ENCODE assay signal across 20 mouse cellular contexts in the genomic region with DNA sequence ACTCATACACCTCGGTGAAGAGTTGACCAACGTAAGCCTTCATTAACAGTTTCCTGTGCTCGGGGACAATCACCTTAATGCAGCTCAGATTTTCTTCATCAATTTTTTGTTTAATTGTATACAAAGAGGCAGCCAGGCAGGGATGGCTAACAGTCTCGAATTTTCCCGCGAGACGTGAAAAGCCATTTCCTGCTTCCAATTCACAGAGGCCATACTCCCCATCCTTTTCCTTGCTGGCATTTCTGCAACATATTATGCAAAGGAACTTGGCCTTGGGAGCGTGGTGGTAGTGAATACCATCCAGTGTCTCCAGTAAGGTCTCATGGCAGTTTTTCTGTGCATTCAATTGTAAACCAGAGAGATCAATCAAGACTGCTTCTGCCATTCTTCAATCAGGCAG. TPM values are rescaled to one million over a fixed set of nuclear protein-coding genes. Genes with fewer than 3 reads are reported as not detected.
DNase-seq lines count a peak whose midpoint lies in the region; ATAC-seq and TF ChIP-seq lines count a peak whose summit lies in the region.
"Had no signal": no experiment of that assay in that cellular context is flagged by ENCODE, and none has a peak within 500 bp of the region (broad histone marks: within the 10 kb centered on the region; RNA-seq: fewer than 3 reads in every experiment).

No protein-coding gene starts in this region.

- no peak overlapping the region for H3K4me3 ChIP-seq in liver, embryonic 12.5 days
- no peak overlapping the region for H3K4me3 ChIP-seq in liver, embryonic 11.5 days (ENCODE audit: low read depth, low read length)
- no peak overlapping the region for H3K4me3 ChIP-seq in liver, embryonic 13.5 days (replicated peaks)
- H3K4me3 ChIP-seq in liver, postnatal 0 days (ENCODE audit: low read depth, low read length) = no peak overlapping the region
- H3K4me3 ChIP-seq in forebrain, embryonic 14.5 days (ENCODE audit: low read depth, low read length) = no peak overlapping the region
- H3K4me3 ChIP-seq: embryonic facial prominence, embryonic 12.5 days; hindbrain, embryonic 12.5 days had no signal

- H3K4me2 ChIP-seq in liver, embryonic 12.5 days = 0 out of 2 replicates have a peak overlapping the region, but pooled peaks have one; percentile 2
- no peak overlapping the region for H3K4me2 ChIP-seq in liver, embryonic 11.5 days
- peak overlapping the region; percentile 8; the same call in 1 of the 2 replicates for H3K4me2 ChIP-seq in liver, embryonic 13.5 days
- H3K4me2 ChIP-seq in liver, postnatal 0 days (ENCODE audit: low read depth, low read length) = peak overlapping the region; percentile 34
- H3K4me2 ChIP-seq in forebrain, embryonic 14.5 days (ENCODE audit: low read length) = no peak overlapping the region
- H3K4me2 ChIP-seq: hindbrain, embryonic 12.5 days had no signal

- H3K4me1 ChIP-seq in liver, embryonic 12.5 days = peaks cover 21% of the 10 kb centered on the region
- H3K4me1 ChIP-seq in liver, embryonic 11.5 days (replicated peaks; ENCODE audit: control insufficient read depth, insufficient read depth, low read length) = no peaks in the 10 kb centered on the region; the same call in 1 of the 2 replicates
- peaks cover 16% of the 10 kb centered on the region for H3K4me1 ChIP-seq in liver, embryonic 13.5 days (replicated peaks)
- peaks cover 31% of the 10 kb centered on the region for H3K4me1 ChIP-seq in liver, postnatal 0 days (ENCODE audit: insufficient read depth)
- H3K4me1 ChIP-seq in forebrain, embryonic 14.5 days (ENCODE audit: control insufficient read depth, insufficient read depth, low read length) = no peaks in the 10 kb centered on the region

- no peaks in the 10 kb centered on the region for H3K27me3 ChIP-seq in liver, embryonic 12.5 days (replicated peaks)
- H3K27me3 ChIP-seq in liver, embryonic 11.5 days (replicated peaks; ENCODE audit: control insufficient read depth, insufficient read depth, low read length) = no peaks in the 10 kb centered on the region
- no peaks in the 10 kb centered on the region for H3K27me3 ChIP-seq in liver, embryonic 13.5 days
- no peaks in the 10 kb centered on the region for H3K27me3 ChIP-seq in liver, postnatal 0 days (ENCODE audit: insufficient read depth, low read length)
- no peaks in the 10 kb centered on the region for H3K27me3 ChIP-seq in forebrain, embryonic 14.5 days (replicated peaks; ENCODE audit: control insufficient read depth, insufficient read depth, low read length)
- H3K27me3 ChIP-seq: embryonic facial prominence, embryonic 12.5 days had no signal

- no peak for DNase-seq in liver, embryonic 11.5 days (ENCODE audit: low spot score)
- no peak for DNase-seq in liver, embryonic 13.5 days
- DNase-seq in liver, postnatal 0 days = no peak
- DNase-seq in layer of hippocampus, adult 9-11 months = no peak
- DNase-seq in spleen, postnatal 4 days (ENCODE audit: low spot score in 2 of 2) = no peak
- DNase-seq in forebrain, embryonic 14.5 days (ENCODE audit: low spot score) = no peak
- DNase-seq: adrenal gland, adult 8-10 months; adrenal gland, postnatal 36 days; cerebellum, adult 11-12 months; cerebellum, adult 9-10 months; cerebellum, postnatal 25 days; gastrocnemius, postnatal 36 days; heart, postnatal 4 days had no signal

- TF ChIP-seq CTCF in liver, postnatal 0 days (IDR thresholded peaks at IDR 0.05; ENCODE audit: low read depth) = no peak

- H3K9me3 ChIP-seq in liver, embryonic 12.5 days (replicated peaks) = no peaks in the 10 kb centered on the region
- H3K9me3 ChIP-seq in liver, embryonic 11.5 days (ENCODE audit: control insufficient read depth, low read length) = no peaks in the 10 kb centered on the region
- H3K9me3 ChIP-seq in liver, embryonic 13.5 days (replicated peaks) = no peaks in the 10 kb centered on the region
- H3K9me3 ChIP-seq in liver, postnatal 0 days (ENCODE audit: low read length) = no peaks in the 10 kb centered on the region
- H3K9me3 ChIP-seq in forebrain, embryonic 14.5 days (replicated peaks; ENCODE audit: control insufficient read depth, low read length) = no peaks in the 10 kb centered on the region
- H3K9me3 ChIP-seq: embryonic facial prominence, embryonic 12.5 days; heart, embryonic 10.5 days; hindbrain, embryonic 12.5 days had no signal

- no peak for TF ChIP-seq EP300 in liver, postnatal 0 days (IDR thresholded peaks at IDR 0.05; ENCODE audit: low read depth)

- H3K36me3 ChIP-seq in liver, embryonic 12.5 days = peaks cover 11% of the 10 kb centered on the region; the same call in 1 of the 2 replicates
- H3K36me3 ChIP-seq in liver, embryonic 11.5 days (ENCODE audit: control insufficient read depth, insufficient read depth, low read length) = no peaks in the 10 kb centered on the region
- 0 out of 2 replicates have a peak, but pooled peaks cover 4% of the 10 kb centered on the region for H3K36me3 ChIP-seq in liver, embryonic 13.5 days
- peaks cover 2% of the 10 kb centered on the region; the same call in 1 of the 2 replicates for H3K36me3 ChIP-seq in liver, postnatal 0 days (replicated peaks; ENCODE audit: insufficient read depth, low read length)
- H3K36me3 ChIP-seq in forebrain, embryonic 14.5 days (ENCODE audit: control insufficient read depth, insufficient read depth, low read length) = no peaks in the 10 kb centered on the region
- H3K36me3 ChIP-seq: embryonic facial prominence, embryonic 12.5 days; G1E; hindbrain, embryonic 12.5 days had no signal

- no peak overlapping the region; the same call in 1 of the 2 replicates for H3K27ac ChIP-seq in liver, embryonic 12.5 days
- no peak overlapping the region for H3K27ac ChIP-seq in liver, embryonic 11.5 days (ENCODE audit: low read depth, low read length)
- H3K27ac ChIP-seq in liver, embryonic 13.5 days = peak overlapping the region; percentile 45
- peak overlapping the region; percentile 89 for H3K27ac ChIP-seq in liver, postnatal 0 days (ENCODE audit: low read depth)
- no peak overlapping the region for H3K27ac ChIP-seq in forebrain, embryonic 14.5 days (ENCODE audit: low read depth, low read length)
- H3K27ac ChIP-seq: embryonic facial prominence, embryonic 12.5 days; heart, embryonic 10.5 days; hindbrain, embryonic 12.5 days had no signal

- H3K9ac ChIP-seq in liver, embryonic 12.5 days = no peak overlapping the region
- H3K9ac ChIP-seq in liver, embryonic 11.5 days (ENCODE audit: low read depth, low read length) = no peak overlapping the region
- H3K9ac ChIP-seq in liver, embryonic 13.5 days = no peak overlapping the region
- no peak overlapping the region for H3K9ac ChIP-seq in liver, postnatal 0 days (replicated peaks)
- H3K9ac ChIP-seq in forebrain, embryonic 14.5 days (ENCODE audit: low read length) = no peak overlapping the region
- H3K9ac ChIP-seq: embryonic facial prominence, embryonic 12.5 days; hindbrain, embryonic 12.5 days had no signal

- no peak for ATAC-seq in liver, embryonic 12.5 days
- no peak for ATAC-seq in liver, embryonic 11.5 days (replicated peaks; ENCODE audit: low FRiP score)
- no peak for ATAC-seq in liver, embryonic 13.5 days (ENCODE audit: low read depth)
- ATAC-seq in liver, postnatal 0 days = no peak
- ATAC-seq in forebrain, embryonic 14.5 days = no peak
- ATAC-seq: forebrain, embryonic 16.5 days; hindbrain, embryonic 16.5 days had no signal

- WGBS in liver, embryonic 12.5 days (ENCODE audit: insufficient replicate concordance) = 75% methylated on average over 8 of the region's 8 CpGs
- WGBS in liver, embryonic 11.5 days = 85% methylated on average over 8 of the region's 8 CpGs
- 75% methylated on average over 8 of the region's 8 CpGs for WGBS in liver, embryonic 13.5 days (ENCODE audit: insufficient replicate concordance)
- WGBS in liver, postnatal 0 days (ENCODE audit: insufficient replicate concordance) = 69% methylated on average over 8 of the region's 8 CpGs
- WGBS in forebrain, embryonic 14.5 days = 81% methylated on average over 8 of the region's 8 CpGs

RNA-seq across cellular contexts. Expression of a gene that starts 1.6 kb away (rescaled TPM):
- polyA plus RNA-seq in liver, embryonic 12.5 days (2016; fragmentation: Nextera tagmentation; extraction: Ambion mirVana) = 1.9 and 2.2 TPM in 2 replicates
- polyA plus RNA-seq in liver, embryonic 11.5 days (2014; fragmentation: Nextera tagmentation; extraction: Ambion mirVana) = 2.3 and 3.1 TPM in 2 replicates
- polyA plus RNA-seq in liver, embryonic 13.5 days (2015; fragmentation: Nextera tagmentation; extraction: Ambion mirVana) = 2.3 and 2.5 TPM in 2 replicates
- polyA plus RNA-seq in liver, postnatal 0 days (2015; fragmentation: Nextera tagmentation; extraction: Ambion mirVana) = 5.4 and 7.0 TPM in 2 replicates
- polyA plus RNA-seq in forebrain, embryonic 14.5 days (2014; fragmentation: Nextera tagmentation; extraction: Ambion mirVana) = 0.64 and 0.90 TPM in 2 replicates
- polyA plus RNA-seq: G1E had no signal

RNA-seq across cellular contexts. Expression of a gene that starts 1.7 kb away (rescaled TPM):
- polyA plus RNA-seq in liver, embryonic 12.5 days (2016; fragmentation: Nextera tagmentation; extraction: Ambion mirVana) = 7.1 and 7.2 TPM in 2 replicates
- 8.1 and 8.4 TPM in 2 replicates for polyA plus RNA-seq in liver, embryonic 11.5 days (2014; fragmentation: Nextera tagmentation; extraction: Ambion mirVana)
- 5.1 and 5.5 TPM in 2 replicates for polyA plus RNA-seq in liver, embryonic 13.5 days (2015; fragmentation: Nextera tagmentation; extraction: Ambion mirVana)
- 6.8 and 7.1 TPM in 2 replicates for polyA plus RNA-seq in liver, postnatal 0 days (2015; fragmentation: Nextera tagmentation; extraction: Ambion mirVana)
- 1.6 TPM in 2 replicates for polyA plus RNA-seq in forebrain, embryonic 14.5 days (2014; fragmentation: Nextera tagmentation; extraction: Ambion mirVana)
- polyA plus RNA-seq: G1E had no signal

Comparison
In these comparisons a context has a peak if more than half of its experiments do, and no peak if none do; other contexts are left out.
1. H3K27ac ChIP-seq: peak in liver, embryonic 13.5 days (single experiment) and liver, postnatal 0 days (single experiment); none in liver, embryonic 12.5 days (single experiment), liver, embryonic 11.5 days (single experiment) and forebrain, embryonic 14.5 days (single experiment).
2. H3K4me2 ChIP-seq: peak in liver, embryonic 12.5 days (single experiment), liver, embryonic 13.5 days (single experiment) and liver, postnatal 0 days (single experiment); none in liver, embryonic 11.5 days (single experiment) and forebrain, embryonic 14.5 days (single experiment).